Mouse (Mus musculus): ENCODE measurements around the gene Zdhhc4.

Gene Zdhhc4

GRCm38 (mm10) chr5:143275761-143276160 lies 53.3 kb downstream of the Zdhhc4 start:
- DNase-seq (ENCODE audit: low spot score in 2 of 2), result no peak

DNA sequence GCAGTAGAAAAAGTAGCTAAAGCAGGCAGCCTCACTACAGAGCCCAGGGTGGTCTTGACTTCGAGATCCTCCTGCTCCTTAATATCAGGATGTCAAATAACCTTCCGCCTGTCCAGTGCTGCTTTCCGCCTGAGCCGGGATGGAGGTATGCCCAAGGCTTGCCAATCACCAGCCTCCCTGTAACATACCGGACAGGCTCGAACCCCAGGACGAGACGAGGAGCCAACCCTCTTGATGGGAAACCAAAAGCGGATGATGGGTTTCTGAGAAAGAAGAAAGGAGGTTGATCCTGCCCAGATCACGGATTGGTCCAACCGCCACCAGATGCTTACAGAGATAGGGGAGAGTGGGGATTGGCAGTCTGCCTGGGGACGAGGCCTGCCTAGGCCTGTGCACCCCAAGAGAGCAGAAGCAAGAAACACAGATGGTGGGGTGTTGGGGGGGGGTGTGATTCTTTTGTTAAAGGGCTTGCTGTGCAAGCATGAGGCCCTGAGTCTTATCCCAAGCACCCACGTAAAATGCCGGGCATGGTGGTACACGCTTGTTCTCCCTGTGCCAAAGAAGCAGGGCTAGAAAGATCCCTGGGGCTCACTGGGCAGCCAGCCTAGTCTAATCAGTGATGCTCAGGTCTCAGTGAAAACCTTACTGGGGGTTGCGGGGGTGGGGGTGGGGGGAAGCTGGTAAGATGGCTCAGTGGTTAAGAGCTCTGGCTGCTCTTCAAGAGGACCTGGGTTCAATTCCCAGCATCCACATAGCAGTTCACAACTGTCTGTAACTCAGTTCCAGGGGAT lies 56.3 kb downstream of the Zdhhc4 start:
- DNase-seq (ENCODE audit: low spot score in 2 of 2), result no peak

GRCm38 (mm10) chr5:143272108-143272507 lies 56.9 kb downstream of the Zdhhc4 start:
- DNase-seq (ENCODE audit: low spot score in 2 of 2), result no peak

GRCm38 (mm10) chr5:143271642-143272041 lies 57.4 kb downstream of the Zdhhc4 start:
- DNase-seq (ENCODE audit: low spot score in 2 of 2), result no peak

DNA sequence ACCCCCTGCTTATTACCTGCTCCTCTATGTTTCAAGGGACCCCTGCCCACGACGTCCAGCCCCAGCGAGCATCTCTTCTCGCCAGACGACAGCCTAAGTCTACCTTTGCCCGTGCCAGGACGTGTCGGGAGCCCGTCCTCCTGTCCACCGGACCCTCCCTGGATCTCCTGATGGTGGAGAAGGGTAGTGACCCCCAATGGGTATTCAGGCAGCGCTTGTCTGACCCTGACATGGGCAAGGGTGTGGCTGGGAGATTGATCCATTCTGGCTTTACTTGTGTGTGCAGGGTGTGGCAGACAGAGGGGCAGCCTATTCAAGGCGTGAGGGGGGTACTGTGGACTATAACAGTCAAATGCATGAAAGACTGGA lies 58.9 kb downstream of the Zdhhc4 start:
- DNase-seq (ENCODE audit: low spot score in 2 of 2), result no peak

- peak; percentile 85 to 87 for DNase-seq (ENCODE audit: low spot score in 2 of 2)
Observed at GRCm38 (mm10) chr5:143269363-143270150, 59.5 kb downstream of the Zdhhc4 start, which contains the start of gene Zfp316. Gene Zfp316, minus strand, starts transcription at chr5:143270022.

GRCm38 (mm10) chr5:143268985-143269362 lies 60.1 kb downstream of the Zdhhc4 start:
- DNase-seq (ENCODE audit: low spot score in 2 of 2), result no peak

GRCm38 (mm10) chr5:143266794-143267193 lies 62.3 kb downstream of the Zdhhc4 start:
- no peak for DNase-seq (ENCODE audit: low spot score in 2 of 2)
